Mouse (Mus musculus) intestine, embryonic 15.5 days (tissue): ENCODE data around the gene Fbxw24. TPM values are rescaled to one million over a fixed set of nuclear protein-coding genes. Genes with fewer than 3 reads are reported as not detected.
"Not testable (repeated sequence)": the region's sequence is repeated elsewhere in the genome, so short reads cannot be mapped to it uniquely, and the experiment has no call there.

ENCODE experiments used
- ATAC-seq: fragments of 200-750 bp; cut with Nextera tagmentation; 2 replicates; pipeline ENCODE4 v1.8.0; 2017; ENCODE audit warnings: moderate TSS enrichment, moderate library complexity
- H3K27ac ChIP-seq: fragments of 300-500 bp; sonication (generic); 2 replicates; pipeline ENCODE4 v1.5.1; 2015; ENCODE audit warnings: mild to moderate bottlenecking, inconsistent platforms
- H3K27me3 ChIP-seq: fragments of 300-500 bp; sonication (generic); replicated peaks from 2 replicates; pipeline ENCODE4 v1.6.1; 2015; ENCODE audit warnings: inconsistent platforms
- H3K36me3 ChIP-seq: fragments of 300-500 bp; sonication (generic); 2 replicates; pipeline ENCODE4 v1.6.1; 2015; ENCODE audit warnings: inconsistent platforms
- H3K4me1 ChIP-seq: fragments of 300-500 bp; sonication (generic); replicated peaks from 2 replicates; pipeline ENCODE4 v1.6.1; 2015; ENCODE audit warnings: inconsistent platforms
- H3K4me2 ChIP-seq: fragments of 300-500 bp; sonication (generic); replicated peaks from 2 replicates; pipeline ENCODE4 v1.6.1; 2015; ENCODE audit warnings: mild to moderate bottlenecking, inconsistent platforms
- H3K4me3 ChIP-seq: fragments of 300-500 bp; sonication (generic); replicated peaks from 2 replicates; pipeline ENCODE4 v1.5.1; 2015; ENCODE audit warnings: inconsistent platforms
- H3K9ac ChIP-seq: fragments of 300-500 bp; sonication (generic); 2 replicates; pipeline ENCODE4 v1.6.1; 2015; ENCODE audit warnings: inconsistent platforms
- H3K9me3 ChIP-seq: fragments of 300-500 bp; sonication (generic); 2 replicates; pipeline ENCODE4 v1.6.1; 2016; ENCODE audit warnings: inconsistent platforms
- WGBS: fragments of 180-500 bp; shearing (Covaris S2); methylation state at CpG from one replicate; pipeline ENCODE4 v1.1.7; 2015; 5-methylcytosine and 5-hydroxymethylcytosine counted together
- polyA plus RNA-seq: library from polyadenylated mRNA; unstranded; fragments of >200 nt; fragmentation: Nextera tagmentation; extraction: Ambion mirVana; gene quantifications from 2 replicates; pipeline ENCODE4 v1.2.1, GENCODE M21; 2015

Gene Fbxw24
- polyA plus RNA-seq = 0.11 TPM in 1 of 2 replicates, not detected in the other

- ATAC-seq, H3K9ac ChIP-seq, H3K4me2 ChIP-seq, H3K36me3 ChIP-seq, H3K4me1 ChIP-seq, H3K9me3 ChIP-seq, H3K27ac ChIP-seq, H3K4me3 ChIP-seq, H3K27me3 ChIP-seq: not testable (repeated sequence)
- 83% methylated on average over 2 of the region's 2 CpGs for WGBS
Measured at GRCm38 (mm10) chr9:109625957-109626356, at the start of gene Fbxw24. Fbxw24 (minus strand) TSS chr9:109626057.

GRCm38 (mm10) chr9:109664552-109664951 lies 38.7 kb upstream of the Fbxw24 start, which contains the start of gene Fbxw25:
Fbxw25 (minus strand) TSS chr9:109664652.
- not testable (repeated sequence) for ATAC-seq, H3K4me1 ChIP-seq, H3K9ac ChIP-seq, H3K36me3 ChIP-seq, H3K9me3 ChIP-seq, H3K27ac ChIP-seq, H3K4me2 ChIP-seq, H3K4me3 ChIP-seq, H3K27me3 ChIP-seq
- WGBS = 75% methylated on average over 2 of the region's 2 CpGs

GRCm38 (mm10) chr9:109606837-109607236 lies 19.0 kb downstream of the Fbxw24 start:
- 38% methylated on average over 5 of the region's 5 CpGs for WGBS
- not testable (repeated sequence) for H3K9ac ChIP-seq, H3K4me1 ChIP-seq, H3K4me3 ChIP-seq, H3K9me3 ChIP-seq, H3K27ac ChIP-seq, H3K4me2 ChIP-seq, H3K36me3 ChIP-seq, ATAC-seq, H3K27me3 ChIP-seq

- H3K4me2 ChIP-seq, H3K27me3 ChIP-seq, H3K4me3 ChIP-seq, H3K4me1 ChIP-seq, H3K9ac ChIP-seq, H3K9me3 ChIP-seq, H3K27ac ChIP-seq, ATAC-seq, H3K36me3 ChIP-seq: not testable (repeated sequence)
- 61% methylated on average over 2 of the region's 2 CpGs for WGBS
Measured at GRCm38 (mm10) chr9:109602128-109602527, 23.7 kb downstream of the Fbxw24 start.

- no peak for ATAC-seq
- H3K4me2 ChIP-seq = no peak overlapping the region
- no peak overlapping the region for H3K27ac ChIP-seq
- H3K27me3 ChIP-seq = no peaks in the 10 kb centered on the region
- no peaks in the 10 kb centered on the region for H3K9me3 ChIP-seq
- no peak overlapping the region for H3K4me3 ChIP-seq
- H3K4me1 ChIP-seq = no peaks in the 10 kb centered on the region
- H3K9ac ChIP-seq = no peak overlapping the region
- H3K36me3 ChIP-seq = no peaks in the 10 kb centered on the region
Measured at GRCm38 (mm10) chr9:109597226-109597625, 28.6 kb downstream of the Fbxw24 start.

GRCm38 (mm10) chr9:109594866-109595265 lies 31.0 kb downstream of the Fbxw24 start:
- Histone ChIP-seq H3K4me3 (no peak overlapping the region), H3K27ac (no peak overlapping the region), H3K36me3 (no peaks in the 10 kb centered on the region), H3K27me3 (no peaks in the 10 kb centered on the region), H3K9me3 (no peaks in the 10 kb centered on the region), H3K4me2 (no peak overlapping the region), H3K4me1 (no peaks in the 10 kb centered on the region), H3K9ac (no peak overlapping the region)
- WGBS = 80% methylated on average over 2 of the region's 2 CpGs
- no peak for ATAC-seq

GRCm38 (mm10) chr9:109568162-109568561 lies 57.7 kb downstream of the Fbxw24 start, which contains the start of gene Fbxw15:
Fbxw15 (minus strand) TSS chr9:109568262.
- ATAC-seq, H3K4me2 ChIP-seq, H3K9ac ChIP-seq, H3K27me3 ChIP-seq, H3K4me1 ChIP-seq, H3K4me3 ChIP-seq, H3K27ac ChIP-seq, H3K36me3 ChIP-seq, H3K9me3 ChIP-seq: not testable (repeated sequence)
- 76% methylated on average over 4 of the region's 4 CpGs for WGBS

- Histone ChIP-seq H3K27me3 (no peaks in the 10 kb centered on the region), H3K36me3 (no peaks in the 10 kb centered on the region), H3K4me1 (no peaks in the 10 kb centered on the region), H3K9me3 (no peaks in the 10 kb centered on the region), H3K4me3 (no peak overlapping the region), H3K9ac (no peak overlapping the region), H3K27ac (no peak overlapping the region), H3K4me2 (no peak overlapping the region)
- ATAC-seq = no peak
- 39% methylated on average over 1 of the region's 1 CpGs for WGBS
Measured at GRCm38 (mm10) chr9:109565546-109565945, 60.3 kb downstream of the Fbxw24 start.

GRCm38 (mm10) chr9:109562106-109562505 lies 63.8 kb downstream of the Fbxw24 start:
- H3K36me3 ChIP-seq, H3K4me3 ChIP-seq, H3K9ac ChIP-seq, H3K4me2 ChIP-seq, H3K27ac ChIP-seq, H3K27me3 ChIP-seq, ATAC-seq, H3K4me1 ChIP-seq, H3K9me3 ChIP-seq: not testable (repeated sequence)

GRCm38 (mm10) chr9:109552483-109552882 lies 73.4 kb downstream of the Fbxw24 start:
- Histone ChIP-seq H3K4me1 (no peaks in the 10 kb centered on the region), H3K4me3 (no peak overlapping the region), H3K27ac (no peak overlapping the region), H3K4me2 (no peak overlapping the region), H3K9me3 (no peaks in the 10 kb centered on the region), H3K27me3 (no peaks in the 10 kb centered on the region), H3K9ac (no peak overlapping the region), H3K36me3 (no peaks in the 10 kb centered on the region)
- 76% methylated on average over 3 of the region's 3 CpGs for WGBS
- ATAC-seq = no peak

Other genes with a start within 250 kb of the Fbxw24 start
- gene Fbxw22, start 221.8 kb downstream of the Fbxw24 start, polyA plus RNA-seq = not detected in 2 replicates
- gene Fbxw16, start 176.9 kb downstream of the Fbxw24 start, polyA plus RNA-seq = not detected in 2 replicates
- not detected in 2 replicates for gene Fbxw19, start 130.2 kb downstream of the Fbxw24 start, polyA plus RNA-seq
- gene Fbxw15, start 57.8 kb downstream of the Fbxw24 start, polyA plus RNA-seq = not detected in 2 replicates
- not detected in 2 replicates for gene Fbxw25, start 38.6 kb upstream of the Fbxw24 start, polyA plus RNA-seq
- not detected in 2 replicates for gene Fbxw18, start 76.6 kb upstream of the Fbxw24 start, polyA plus RNA-seq
- not detected in 2 replicates for gene Fbxw26, start 120.0 kb upstream of the Fbxw24 start, polyA plus RNA-seq
- gene Fbxw27, start 164.6 kb upstream of the Fbxw24 start, polyA plus RNA-seq = not detected in 2 replicates
- not detected in 2 replicates for gene Spink8, start 186.2 kb upstream of the Fbxw24 start, polyA plus RNA-seq
- 88.4 and 96.6 TPM in 2 replicates for gene Nme6, start 206.7 kb upstream of the Fbxw24 start, polyA plus RNA-seq
- gene Camp, start 223.6 kb upstream of the Fbxw24 start, polyA plus RNA-seq = 2.9 and 5.3 TPM in 2 replicates
- gene Cdc25a, start 249.5 kb upstream of the Fbxw24 start, polyA plus RNA-seq = 32.1 and 32.5 TPM in 2 replicates